Mouse (Mus musculus): ENCODE data around the gene Zkscan16. TPM values are rescaled to one million over a fixed set of nuclear protein-coding genes. Genes with fewer than 3 reads are reported as not detected.

Gene Zkscan16
- polyA plus RNA-seq, 1 experiment from 2014 or later = 2.0 TPM

DNA sequence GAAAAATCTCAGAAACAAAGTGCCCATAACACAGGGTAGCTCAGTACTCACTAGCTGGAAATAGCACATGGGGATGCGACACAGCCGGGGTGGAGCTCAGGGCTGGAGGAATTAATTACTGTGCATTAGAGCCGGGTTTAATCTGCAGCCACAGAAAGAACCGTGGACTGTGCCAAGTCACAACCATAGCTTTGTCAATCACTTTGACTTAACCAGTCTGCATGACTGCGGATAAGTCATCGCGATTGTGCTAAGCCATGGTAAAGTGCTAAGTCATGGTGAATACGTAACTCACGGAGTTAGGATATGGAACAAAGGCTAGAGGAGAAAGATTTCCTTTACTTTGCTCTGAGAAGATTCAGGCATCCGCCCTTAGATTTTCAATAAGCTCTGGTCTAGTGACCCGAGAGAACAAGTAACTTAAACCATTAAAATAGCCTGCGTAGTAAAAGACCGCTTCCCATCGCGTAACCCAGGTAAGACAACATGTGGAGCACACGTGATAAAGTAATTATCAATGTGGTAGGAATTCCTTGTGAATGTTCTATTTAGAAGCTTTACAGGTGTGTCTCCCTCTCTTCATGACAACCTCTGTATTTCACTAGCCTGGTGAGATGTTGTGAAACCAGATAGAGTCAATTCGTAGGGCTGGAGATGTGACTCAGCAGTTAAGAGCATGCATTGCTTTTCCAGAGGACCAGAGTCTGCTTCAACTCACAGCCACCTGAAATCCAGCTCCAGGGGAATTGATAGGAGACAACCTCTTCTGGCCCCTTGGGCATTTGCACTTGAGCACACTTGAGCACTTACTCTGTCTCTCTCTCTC, 47.4 kb downstream of the Zkscan16 start:
- no peak overlapping the region for H3K4me3 ChIP-seq (ENCODE audit: low read length)
- H3K27ac ChIP-seq (ENCODE audit: low read depth, low read length) = no peak overlapping the region
- no peaks in the 10 kb centered on the region for H3K36me3 ChIP-seq (ENCODE audit: control insufficient read depth, insufficient read depth, low read length)
- ATAC-seq = no peak
- H3K27me3 ChIP-seq (replicated peaks; ENCODE audit: control insufficient read depth, insufficient read depth, low read length) = no peaks in the 10 kb centered on the region
- WGBS = 82% methylated on average over 17 of the region's 17 CpGs
- no peak overlapping the region for H3K9ac ChIP-seq (ENCODE audit: low read depth, low read length)
- peaks cover 4% of the 10 kb centered on the region for H3K4me1 ChIP-seq (ENCODE audit: control insufficient read depth, insufficient read depth, low read depth, low read length)
- no peaks in the 10 kb centered on the region for H3K9me3 ChIP-seq (ENCODE audit: control insufficient read depth, low read length)
- no peak overlapping the region for H3K4me2 ChIP-seq (ENCODE audit: low read length)

- Histone ChIP-seq H3K4me2 (ENCODE audit: low read length) (no peak overlapping the region), H3K4me3 (ENCODE audit: low read length) (no peak overlapping the region), H3K4me1 (ENCODE audit: control insufficient read depth, insufficient read depth, low read depth, low read length) (no peaks in the 10 kb centered on the region; the same call in 1 of the 2 replicates), H3K27ac (ENCODE audit: low read depth, low read length) (no peak overlapping the region), H3K27me3 (replicated peaks; ENCODE audit: control insufficient read depth, insufficient read depth, low read length) (no peaks in the 10 kb centered on the region), H3K9ac (ENCODE audit: low read depth, low read length) (no peak overlapping the region), H3K36me3 (ENCODE audit: control insufficient read depth, insufficient read depth, low read length) (no peaks in the 10 kb centered on the region), H3K9me3 (ENCODE audit: control insufficient read depth, low read length) (no peaks in the 10 kb centered on the region)
- ATAC-seq = no peak
- WGBS = 78% methylated on average over 5 of the region's 5 CpGs
These were observed 48.8 kb downstream of the Zkscan16 start for GRCm38 (mm10) chr4:58992195-58992594.

- H3K4me1 ChIP-seq (ENCODE audit: control insufficient read depth, insufficient read depth, low read depth, low read length) = no peaks in the 10 kb centered on the region
- H3K36me3 ChIP-seq (ENCODE audit: control insufficient read depth, insufficient read depth, low read length) = no peaks in the 10 kb centered on the region
- no peak within 1 kb of the TSS for H3K27ac ChIP-seq (ENCODE audit: low read depth, low read length)
- 94% methylated on average over 4 of the region's 4 CpGs for WGBS
- H3K27me3 ChIP-seq (replicated peaks; ENCODE audit: control insufficient read depth, insufficient read depth, low read length) = no peaks in the 10 kb centered on the region
- H3K9me3 ChIP-seq (ENCODE audit: control insufficient read depth, low read length) = no peaks in the 10 kb centered on the region
- ATAC-seq = no peak
- H3K9ac ChIP-seq (ENCODE audit: low read depth, low read length) = no peak within 1 kb of the TSS
- H3K4me3 ChIP-seq (ENCODE audit: low read length) = no peak within 1 kb of the TSS
- no peak within 1 kb of the TSS for H3K4me2 ChIP-seq (ENCODE audit: low read length)
These were observed 51.3 kb downstream of the Zkscan16 start, which contains the start of gene Dnajc25 for GRCm38 (mm10) chr4:58994762-58995161. Gene Dnajc25, plus strand, starts transcription at chr4:58995062.

- WGBS = 80% methylated on average over 8 of the region's 8 CpGs
- no peak for ATAC-seq
These were observed 51.8 kb downstream of the Zkscan16 start for GRCm38 (mm10) chr4:58995251-58995693.

DNA sequence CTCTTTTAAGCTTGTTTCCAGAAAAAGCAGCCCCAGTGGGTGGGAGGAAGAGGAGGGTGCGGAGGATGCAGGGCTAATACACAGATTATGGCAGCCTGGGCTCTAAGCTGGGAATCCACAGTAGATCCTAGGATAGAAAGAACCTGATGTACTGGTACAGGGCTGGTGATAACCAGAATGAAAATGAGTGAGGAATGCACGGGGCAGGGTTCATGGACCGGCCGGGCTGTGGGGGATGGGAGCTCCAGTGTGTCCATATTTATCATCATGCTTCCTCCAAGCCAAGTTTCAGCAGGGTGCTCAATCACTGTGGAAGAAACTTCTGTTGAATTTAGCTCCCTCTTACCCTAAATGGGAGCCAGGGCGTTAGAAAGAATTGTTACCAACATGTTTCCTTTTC, 53.7 kb downstream of the Zkscan16 start:
- no peak overlapping the region for H3K4me3 ChIP-seq (ENCODE audit: low read length)
- H3K36me3 ChIP-seq (ENCODE audit: control insufficient read depth, insufficient read depth, low read length) = no peaks in the 10 kb centered on the region
- H3K27me3 ChIP-seq (replicated peaks; ENCODE audit: control insufficient read depth, insufficient read depth, low read length) = no peaks in the 10 kb centered on the region
- no peak overlapping the region for H3K27ac ChIP-seq (ENCODE audit: low read depth, low read length)
- 59% methylated on average over 5 of the region's 5 CpGs for WGBS
- no peaks in the 10 kb centered on the region for H3K4me1 ChIP-seq (ENCODE audit: control insufficient read depth, insufficient read depth, low read depth, low read length)
- no peak overlapping the region for H3K4me2 ChIP-seq (ENCODE audit: low read length)
- no peak for ATAC-seq
- no peaks in the 10 kb centered on the region for H3K9me3 ChIP-seq (ENCODE audit: control insufficient read depth, low read length)
- H3K9ac ChIP-seq (ENCODE audit: low read depth, low read length) = no peak overlapping the region

More at GRCm38 (mm10) chr4:58995251-58995693, 51.8 kb downstream of the Zkscan16 start:
- Histone ChIP-seq H3K36me3 (ENCODE audit: control insufficient read depth, insufficient read depth, low read length) (no peaks in the 10 kb centered on the region), H3K27me3 (replicated peaks; ENCODE audit: control insufficient read depth, insufficient read depth, low read length) (no peaks in the 10 kb centered on the region), H3K4me1 (ENCODE audit: control insufficient read depth, insufficient read depth, low read depth, low read length) (no peaks in the 10 kb centered on the region), H3K9me3 (ENCODE audit: control insufficient read depth, low read length) (no peaks in the 10 kb centered on the region), H3K4me3 (ENCODE audit: low read length) (no peak overlapping the region), H3K9ac (ENCODE audit: low read depth, low read length) (no peak overlapping the region), H3K27ac (ENCODE audit: low read depth, low read length) (no peak overlapping the region), H3K4me2 (ENCODE audit: low read length) (no peak overlapping the region)

- no peak overlapping the region for H3K9ac ChIP-seq (ENCODE audit: low read depth, low read length)
- H3K27ac ChIP-seq (ENCODE audit: low read depth, low read length) = no peak overlapping the region
- no peaks in the 10 kb centered on the region for H3K27me3 ChIP-seq (replicated peaks; ENCODE audit: control insufficient read depth, insufficient read depth, low read length)
- no peaks in the 10 kb centered on the region for H3K36me3 ChIP-seq (ENCODE audit: control insufficient read depth, insufficient read depth, low read length)
- ATAC-seq = no peak
- peaks cover 3% of the 10 kb centered on the region; the same call in 1 of the 2 replicates for H3K4me1 ChIP-seq (ENCODE audit: control insufficient read depth, insufficient read depth, low read depth, low read length)
- no peaks in the 10 kb centered on the region for H3K9me3 ChIP-seq (ENCODE audit: control insufficient read depth, low read length)
- WGBS = 83% methylated on average over 1 of the region's 1 CpGs
- H3K4me2 ChIP-seq (ENCODE audit: low read length) = no peak overlapping the region
- H3K4me3 ChIP-seq (ENCODE audit: low read length) = no peak overlapping the region
These were observed 55.3 kb downstream of the Zkscan16 start for GRCm38 (mm10) chr4:58998688-58999087.

- Histone ChIP-seq H3K9me3 (ENCODE audit: control insufficient read depth, low read length) (no peaks in the 10 kb centered on the region), H3K4me2 (ENCODE audit: low read length) (no peak overlapping the region), H3K27ac (ENCODE audit: low read depth, low read length) (no peak overlapping the region), H3K27me3 (replicated peaks; ENCODE audit: control insufficient read depth, insufficient read depth, low read length) (no peaks in the 10 kb centered on the region), H3K9ac (ENCODE audit: low read depth, low read length) (no peak overlapping the region), H3K4me1 (ENCODE audit: control insufficient read depth, insufficient read depth, low read depth, low read length) (peaks cover 12% of the 10 kb centered on the region), H3K36me3 (ENCODE audit: control insufficient read depth, insufficient read depth, low read length) (no peaks in the 10 kb centered on the region), H3K4me3 (ENCODE audit: low read length) (no peak overlapping the region)
- 5% methylated on average over 2 of the region's 2 CpGs for WGBS
- no peak for ATAC-seq
These were observed 56.3 kb downstream of the Zkscan16 start for GRCm38 (mm10) chr4:58999686-59000085.

DNA sequence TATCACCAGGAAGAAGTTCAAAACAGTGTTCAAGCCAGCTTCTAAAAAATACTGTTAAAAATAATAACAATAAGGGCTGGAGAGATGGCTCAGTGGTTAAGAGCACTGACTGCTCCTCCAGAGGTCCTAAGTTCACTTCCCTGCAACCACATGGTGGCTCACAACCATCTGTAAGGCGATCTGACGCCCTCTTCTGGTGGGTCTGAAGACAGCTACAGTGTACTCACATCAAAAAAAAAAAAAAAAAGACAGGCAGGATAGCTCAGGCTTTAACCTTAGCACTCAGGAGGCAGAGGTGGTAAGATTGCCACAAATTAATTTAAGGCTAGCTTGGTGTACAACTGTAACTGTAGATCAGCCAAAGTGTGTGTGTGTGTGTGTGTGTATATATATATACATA, 57.2 kb downstream of the Zkscan16 start:
- no peaks in the 10 kb centered on the region for H3K27me3 ChIP-seq (replicated peaks; ENCODE audit: control insufficient read depth, insufficient read depth, low read length)
- H3K4me2 ChIP-seq (ENCODE audit: low read length) = no peak overlapping the region
- peaks cover 16% of the 10 kb centered on the region for H3K4me1 ChIP-seq (ENCODE audit: control insufficient read depth, insufficient read depth, low read depth, low read length)
- no peak for ATAC-seq
- H3K27ac ChIP-seq (ENCODE audit: low read depth, low read length) = no peak overlapping the region
- H3K4me3 ChIP-seq (ENCODE audit: low read length) = no peak overlapping the region
- no peaks in the 10 kb centered on the region for H3K9me3 ChIP-seq (ENCODE audit: control insufficient read depth, low read length)
- no peak overlapping the region for H3K9ac ChIP-seq (ENCODE audit: low read depth, low read length)
- H3K36me3 ChIP-seq (ENCODE audit: control insufficient read depth, insufficient read depth, low read length) = no peaks in the 10 kb centered on the region
- 0% methylated on average over 2 of the region's 2 CpGs for WGBS

GRCm38 (mm10) chr4:59002948-59003805, 59.7 kb downstream of the Zkscan16 start, which contains the start of gene Gm20503:
Gene Gm20503, plus strand, starts transcription at chr4:59003210.
- no peaks in the 10 kb centered on the region for H3K27me3 ChIP-seq (replicated peaks; ENCODE audit: control insufficient read depth, insufficient read depth, low read length)
- peaks cover 16% of the 10 kb centered on the region for H3K4me1 ChIP-seq (ENCODE audit: control insufficient read depth, insufficient read depth, low read depth, low read length)
- WGBS = under 1% methylated on average over 36 of the region's 89 CpGs
- peak within 1 kb of the TSS; percentile 96 for H3K9ac ChIP-seq (ENCODE audit: low read depth, low read length)
- H3K4me3 ChIP-seq (ENCODE audit: low read length) = peak within 1 kb of the TSS; percentile 95
- H3K4me2 ChIP-seq (ENCODE audit: low read length) = peak within 1 kb of the TSS; percentile 70
- peak; percentile 99 for ATAC-seq
- no peaks in the 10 kb centered on the region for H3K36me3 ChIP-seq (ENCODE audit: control insufficient read depth, insufficient read depth, low read length)
- no peaks in the 10 kb centered on the region for H3K9me3 ChIP-seq (ENCODE audit: control insufficient read depth, low read length)
- peak within 1 kb of the TSS; percentile 93 for H3K27ac ChIP-seq (ENCODE audit: low read depth, low read length)

All from hindbrain, embryonic 16.5 days (tissue).